Mouse (Mus musculus): ENCODE results near the gene Tgfbr2.
"Not testable (repeated sequence)": the region's sequence is repeated elsewhere in the genome, so short reads cannot be mapped to it uniquely, and the experiment has no call there.

Gene Tgfbr2

DNA sequence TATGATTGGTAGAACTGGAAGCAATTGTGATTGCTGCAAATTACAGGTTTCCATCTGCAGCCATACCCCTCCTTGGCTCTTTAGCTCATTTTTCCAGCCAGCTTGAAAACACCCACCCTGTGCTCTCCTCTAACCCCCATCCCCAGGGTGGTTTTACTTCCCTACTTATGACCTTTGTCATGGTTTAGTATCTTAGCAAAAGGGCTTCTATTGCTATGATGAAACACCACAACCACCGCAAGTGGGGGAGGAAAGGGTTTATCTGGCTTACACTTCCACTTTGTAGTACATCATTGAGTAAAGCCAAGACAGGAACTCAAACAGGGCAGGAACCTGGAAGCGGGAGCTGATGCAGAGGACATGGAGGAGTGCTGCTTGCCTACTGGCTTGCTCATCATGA, 97.7 kb downstream of the Tgfbr2 start:
- no peak for DNase-seq (ENCODE audit: low read depth, low spot score)

DNA sequence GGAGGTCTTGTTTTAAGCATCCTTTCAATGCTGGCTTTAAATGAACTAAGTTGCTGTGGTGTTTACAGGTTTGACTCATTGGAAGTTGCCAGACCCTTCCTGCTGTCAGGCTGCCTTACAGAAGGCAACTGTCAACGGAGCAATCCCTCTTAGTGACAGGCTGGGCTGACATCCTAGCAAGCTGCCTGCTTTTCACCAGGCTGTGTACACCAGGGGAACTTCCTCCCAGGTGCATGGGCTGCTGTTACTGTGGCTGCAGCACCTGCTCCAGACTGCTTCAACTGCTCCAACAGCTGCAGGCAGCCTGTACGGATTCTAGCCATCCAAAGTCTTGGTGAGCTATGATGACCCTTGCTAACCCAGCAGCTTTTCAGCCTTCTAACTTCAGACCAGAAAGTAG, 98.2 kb downstream of the Tgfbr2 start:
- DNase-seq (ENCODE audit: low read depth, low spot score) = no peak

DNA sequence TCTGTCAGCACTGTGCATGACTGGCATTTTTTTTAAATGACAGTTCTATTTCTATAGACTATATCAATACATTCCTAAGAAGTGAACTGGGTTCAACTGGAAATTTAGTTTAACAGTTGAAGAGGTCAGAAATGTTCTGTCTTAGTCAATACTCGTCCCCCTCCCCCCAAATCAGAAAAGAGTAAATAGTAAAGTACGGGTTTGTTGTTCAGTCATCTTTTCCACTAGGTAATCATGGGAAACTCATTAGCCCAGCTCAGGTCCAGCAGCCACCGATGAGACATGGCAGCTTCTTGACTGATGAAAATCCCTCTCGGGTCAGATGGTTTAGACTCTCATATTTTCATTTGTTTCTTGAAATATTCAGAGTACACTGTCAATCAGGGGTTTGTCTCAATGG, 99.0 kb downstream of the Tgfbr2 start:
- no peak for DNase-seq (ENCODE audit: low read depth, low spot score)

DNA sequence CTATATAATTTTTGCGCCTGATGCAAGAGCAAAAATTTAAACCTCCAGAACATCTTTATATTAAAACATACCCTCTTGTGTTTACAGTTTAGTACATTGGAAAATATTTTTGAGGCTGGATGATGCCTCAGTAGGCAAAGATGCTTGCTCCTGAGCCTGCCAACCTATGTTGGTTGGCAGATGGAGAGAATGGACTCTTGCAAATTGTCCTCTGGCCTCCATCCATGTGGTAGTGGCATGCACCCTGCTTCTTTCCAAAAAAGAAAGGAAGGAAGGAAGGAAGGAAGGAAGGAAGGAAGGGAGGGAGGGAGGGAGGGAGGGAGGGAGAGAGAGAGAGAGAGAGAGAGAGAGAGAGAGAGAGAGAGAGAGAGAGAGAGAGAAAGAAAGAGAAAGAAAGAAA, 103.6 kb downstream of the Tgfbr2 start:
- not testable (repeated sequence) for DNase-seq (ENCODE audit: low read depth, low spot score)

DNA sequence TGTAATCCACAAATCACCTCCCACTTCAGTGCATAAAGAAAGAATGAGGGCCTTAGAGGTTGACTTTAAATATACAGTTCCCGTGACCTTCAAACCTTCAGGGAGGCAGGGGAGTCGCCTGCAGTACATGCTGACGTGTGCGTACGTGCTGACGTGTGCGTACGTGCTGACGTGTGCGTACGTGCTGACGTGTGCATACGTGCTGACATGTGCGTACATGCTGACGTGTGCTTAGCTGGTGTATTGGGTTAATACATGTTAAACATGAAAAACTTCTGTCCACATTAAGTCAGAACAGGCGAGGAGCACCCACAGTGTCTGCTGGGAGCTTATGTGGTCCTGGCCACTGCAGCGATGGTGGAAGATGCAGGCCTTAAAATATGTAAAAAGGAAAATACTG, 110.4 kb downstream of the Tgfbr2 start:
- no peak for DNase-seq (ENCODE audit: low read depth, low spot score)

DNA sequence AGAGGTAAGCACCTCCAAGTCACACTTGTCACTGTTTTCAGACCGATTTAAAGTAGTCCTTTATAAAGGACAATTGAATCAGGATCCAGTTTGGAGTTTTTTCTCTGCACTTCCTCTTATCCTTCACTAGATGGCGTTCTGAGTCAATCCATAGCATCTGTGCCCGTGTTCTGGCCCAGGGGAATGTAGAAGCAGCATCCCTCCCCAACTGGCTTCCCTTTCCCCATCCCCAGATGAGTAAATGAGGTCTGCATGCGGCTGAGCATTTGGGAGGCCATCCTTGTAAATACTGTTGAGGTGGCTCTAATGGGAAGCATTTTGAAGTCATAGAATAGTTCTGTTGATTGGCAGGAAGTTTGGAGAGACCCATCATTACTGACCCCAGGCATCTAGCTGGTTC, 114.5 kb downstream of the Tgfbr2 start:
- DNase-seq (ENCODE audit: low read depth, low spot score) = no peak

DNA sequence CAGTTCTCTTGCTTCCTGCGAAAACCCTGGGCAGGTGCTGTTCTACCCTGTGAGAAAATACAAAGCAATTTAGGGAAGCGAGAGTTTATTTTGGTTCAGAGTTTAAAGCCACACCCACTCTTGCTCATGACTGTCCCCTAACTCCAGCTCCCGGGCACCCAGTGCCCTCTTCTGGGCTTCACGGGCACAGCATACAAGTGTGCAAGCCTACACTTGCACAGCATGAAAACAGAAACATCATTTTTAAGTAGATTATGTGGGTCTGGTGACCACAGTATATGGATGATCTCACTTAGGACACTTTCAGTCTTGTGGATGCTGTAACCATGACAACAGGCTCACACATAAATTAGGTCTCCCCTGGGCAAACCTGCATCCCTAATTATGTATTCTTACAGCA, 116.0 kb downstream of the Tgfbr2 start:
- peak; percentile 21 for DNase-seq (ENCODE audit: low read depth, low spot score)

DNA sequence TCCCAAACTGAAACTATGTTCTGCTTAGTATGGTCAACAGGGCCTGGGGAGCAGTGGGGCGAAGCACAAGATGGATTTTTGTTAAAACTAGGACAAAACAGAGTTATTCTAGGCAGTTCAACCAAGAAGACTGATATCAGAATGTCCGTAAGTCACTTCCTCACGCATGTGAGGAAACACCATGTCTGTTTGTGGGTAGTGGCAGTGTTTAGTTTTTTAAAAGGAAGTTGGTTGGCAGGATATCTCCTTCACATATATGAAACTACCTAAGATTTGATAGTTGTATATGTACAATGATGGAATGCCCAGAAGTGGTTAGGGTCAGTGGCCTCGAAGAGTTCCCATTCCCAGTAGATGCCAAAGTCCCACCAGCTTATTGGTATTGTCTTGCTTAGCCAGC, 116.7 kb downstream of the Tgfbr2 start:
- DNase-seq (ENCODE audit: low read depth, low spot score) = no peak

DNA sequence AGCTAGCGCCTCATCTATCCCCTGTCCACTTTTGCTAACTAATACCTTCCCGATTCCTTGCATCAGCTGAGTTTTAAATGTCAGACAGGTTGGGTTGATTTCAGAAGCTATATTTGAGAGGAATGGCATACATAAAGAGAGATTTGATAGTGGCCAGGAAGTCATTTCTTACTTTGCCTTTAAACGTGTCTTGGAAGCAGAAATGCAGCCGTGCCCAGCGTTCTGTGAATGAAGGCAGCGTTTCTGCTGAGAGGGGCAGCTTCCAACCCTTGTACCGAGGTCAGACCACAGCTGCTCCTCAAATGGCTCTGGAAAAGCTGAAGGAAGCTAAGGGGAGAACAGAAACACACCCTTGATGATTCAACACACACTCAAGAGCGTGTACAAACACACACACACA, 121.2 kb downstream of the Tgfbr2 start:
- peak; percentile 55 for DNase-seq (ENCODE audit: low read depth, low spot score)

DNA sequence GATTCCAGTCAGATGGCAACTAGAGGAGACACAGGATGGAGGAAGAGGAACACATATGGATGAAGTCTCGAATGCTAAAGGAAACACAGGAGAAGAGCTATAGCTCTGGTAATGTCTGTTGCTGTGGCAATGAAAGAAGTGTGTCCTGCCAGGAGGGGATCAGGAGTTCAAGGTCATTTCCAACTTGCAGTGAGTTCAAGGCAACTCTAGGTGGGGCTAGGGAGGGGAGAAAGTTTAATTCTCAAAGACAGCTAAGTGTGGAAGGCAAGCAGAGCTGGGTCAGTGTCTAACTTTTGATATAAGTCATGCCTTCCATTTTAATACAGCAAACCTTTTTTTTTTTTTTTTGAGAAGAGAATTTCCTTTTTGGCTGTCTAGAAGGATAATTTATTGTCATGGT, 125.2 kb downstream of the Tgfbr2 start:
- DNase-seq (ENCODE audit: low read depth, low spot score) = no peak

DNA sequence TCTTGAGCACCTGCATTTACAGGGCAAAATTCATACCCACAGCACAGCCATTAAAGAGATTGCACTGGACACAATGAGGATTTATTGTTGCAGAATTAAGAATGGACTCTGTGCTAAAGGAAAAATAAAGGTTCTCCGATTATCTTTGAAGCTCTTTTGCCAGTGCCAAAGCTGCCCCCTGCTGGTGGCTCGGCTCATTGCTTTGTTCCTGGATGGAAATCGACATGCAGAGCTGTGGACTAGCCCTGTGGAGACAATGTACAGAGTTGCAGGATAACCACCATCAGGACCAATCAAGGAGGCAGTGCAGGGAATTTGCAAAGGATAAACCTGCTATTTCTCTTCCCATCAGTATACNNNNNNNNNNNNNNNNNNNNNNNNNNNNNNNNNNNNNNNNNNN, 133.4 kb downstream of the Tgfbr2 start:
- DNase-seq (ENCODE audit: low read depth, low spot score) = peak; percentile 50

DNA sequence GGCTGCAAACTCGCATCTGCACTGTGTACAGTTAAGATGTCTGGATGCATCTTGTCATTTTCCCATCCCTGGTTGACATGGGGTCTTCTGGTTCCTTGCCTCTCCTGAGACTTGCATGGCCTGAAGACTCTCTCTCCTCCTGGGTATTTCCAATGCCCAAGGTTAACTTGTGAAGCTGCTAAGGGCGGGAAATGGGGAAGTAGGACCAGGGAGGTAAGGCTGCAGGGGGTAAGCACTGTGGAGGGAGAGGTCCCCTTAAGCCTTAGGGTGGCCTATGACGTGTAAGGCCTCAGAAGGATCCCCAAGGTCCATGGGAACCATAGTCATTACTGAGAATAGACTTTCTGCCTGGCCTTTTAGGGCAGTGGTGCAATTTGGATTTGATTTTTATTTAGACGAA, 133.8 kb downstream of the Tgfbr2 start:
- DNase-seq (ENCODE audit: low read depth, low spot score) = no peak

DNA sequence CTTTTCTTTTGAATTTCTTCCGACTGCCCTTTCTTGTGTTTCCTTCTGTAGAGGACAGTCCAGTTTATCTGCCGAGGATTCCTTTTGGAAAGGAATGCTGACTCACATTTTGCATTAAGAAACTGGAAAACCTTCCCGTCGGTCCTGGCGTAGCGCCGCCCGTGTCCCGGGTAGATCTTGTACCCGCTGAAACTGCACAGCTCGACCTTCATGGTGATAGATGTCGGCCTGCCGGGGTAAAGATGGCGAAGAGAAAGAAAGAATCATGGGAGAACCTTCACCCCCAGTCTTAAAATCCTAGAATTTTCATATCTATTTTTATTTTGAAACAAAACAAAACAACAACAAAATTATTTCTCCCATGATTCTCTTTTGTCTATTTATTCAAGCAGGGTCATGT, 134.3 kb downstream of the Tgfbr2 start:
- not testable (repeated sequence) for DNase-seq (ENCODE audit: low read depth, low spot score)

DNA sequence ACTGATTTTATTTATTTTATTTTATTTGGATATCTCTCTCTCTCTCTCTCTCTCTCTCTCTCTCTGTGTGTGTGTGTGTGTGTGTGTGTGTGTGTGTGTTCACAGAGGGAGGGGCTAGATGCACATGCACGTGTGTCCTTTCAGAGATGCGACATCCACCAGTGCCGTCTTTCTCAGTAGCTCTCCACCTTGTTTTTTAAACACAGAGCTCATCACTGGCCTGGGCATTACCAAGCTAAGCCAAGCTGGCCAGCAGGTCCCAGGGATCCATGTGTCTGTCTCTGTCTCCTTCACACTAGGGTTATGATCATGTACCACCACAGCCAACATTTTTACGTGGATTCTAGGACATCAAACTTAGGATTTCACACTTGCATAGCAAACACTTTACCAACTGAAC, 135.2 kb downstream of the Tgfbr2 start:
- DNase-seq (ENCODE audit: low read depth, low spot score) = no peak

DNA sequence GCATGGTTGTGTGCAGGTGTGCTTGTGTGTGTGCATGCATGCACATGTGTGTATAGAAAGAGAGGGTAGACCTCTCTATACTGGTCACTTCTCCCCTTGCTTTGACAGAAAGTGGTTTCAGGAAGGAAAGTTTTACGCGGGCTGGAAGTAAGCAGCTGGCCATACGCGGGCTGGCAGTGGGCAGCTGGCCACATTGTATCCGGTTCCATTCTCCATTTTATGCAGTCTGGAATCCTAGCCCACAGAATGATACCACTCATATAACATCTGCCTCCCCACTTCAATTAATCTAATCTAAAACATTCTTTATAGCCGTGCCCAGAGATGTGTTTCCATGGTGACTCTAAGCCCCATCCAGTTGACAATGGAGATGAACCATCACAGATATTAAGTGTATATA, 136.9 kb downstream of the Tgfbr2 start:
- DNase-seq (ENCODE audit: low read depth, low spot score) = no peak
